Mouse (Mus musculus) forebrain, embryonic 14.5 days (tissue): ENCODE measurements at regions not wholly inside any gene's neighbourhood (a gene's known extent, or its start where the extent isn't known, plus 50 kb on each side); places are given as distances from the start of the nearest gene placed in this dataset.

Experiments
- ATAC-seq: fragments of 200-750 bp; cut with Nextera tagmentation; 2 replicates; pipeline ENCODE4 v1.8.0; 2017; ENCODE audit warnings: mild to moderate bottlenecking, moderate library complexity
- DNase-seq: peaks from one replicate; pipeline ENCODE4 v3.0.0-alpha.2; 2015; ENCODE audit warnings: low spot score
- H3K27ac ChIP-seq: fragments of 300-500 bp; sonication (generic); 2 replicates; pipeline ENCODE4 v1.5.1; 2014; ENCODE audit warnings: low read depth, mild to moderate bottlenecking, control low read depth, low read length, moderate library complexity
- H3K27me3 ChIP-seq: fragments of 300-500 bp; sonication (generic); replicated peaks from 2 replicates; pipeline ENCODE4 v1.6.1; 2014; ENCODE audit warnings: low read length, control low read depth, mixed read lengths; ENCODE audit not compliant: control insufficient read depth, insufficient read depth
- H3K36me3 ChIP-seq: fragments of 300-500 bp; sonication (generic); 2 replicates; pipeline ENCODE4 v1.6.1; 2014; ENCODE audit warnings: low read length, control low read depth; ENCODE audit not compliant: control insufficient read depth, insufficient read depth
- H3K4me1 ChIP-seq: fragments of 300-500 bp; sonication (generic); 2 replicates; pipeline ENCODE4 v1.6.1; 2014; ENCODE audit warnings: antibody characterized with exemption, low read length, control low read depth; ENCODE audit not compliant: control insufficient read depth, insufficient read depth
- H3K4me2 ChIP-seq: fragments of 300-500 bp; sonication (generic); 2 replicates; pipeline ENCODE4 v1.6.1; 2014; ENCODE audit warnings: mild to moderate bottlenecking, control low read depth, low read length
- H3K4me3 ChIP-seq: fragments of 300-500 bp; sonication (generic); 2 replicates; pipeline ENCODE4 v1.5.1; 2014; ENCODE audit warnings: low read depth, low read length, control low read depth
- H3K9ac ChIP-seq: fragments of 300-500 bp; sonication (generic); 2 replicates; pipeline ENCODE4 v1.6.1; 2014; ENCODE audit warnings: mild to moderate bottlenecking, low read length, control low read depth, moderate library complexity
- H3K9me3 ChIP-seq: fragments of 300-500 bp; sonication (generic); replicated peaks from 2 replicates; pipeline ENCODE4 v1.6.1; 2016; ENCODE audit warnings: low read length, control low read depth, mixed read lengths; ENCODE audit not compliant: control insufficient read depth
- WGBS: fragments of 180-500 bp; shearing (Covaris S2); extraction: QIAGEN DNeasy Blood & Tissue Kit; methylation state at CpG from one replicate; pipeline ENCODE4 v1.1.7; 2014; 5-methylcytosine and 5-hydroxymethylcytosine counted together

DNA sequence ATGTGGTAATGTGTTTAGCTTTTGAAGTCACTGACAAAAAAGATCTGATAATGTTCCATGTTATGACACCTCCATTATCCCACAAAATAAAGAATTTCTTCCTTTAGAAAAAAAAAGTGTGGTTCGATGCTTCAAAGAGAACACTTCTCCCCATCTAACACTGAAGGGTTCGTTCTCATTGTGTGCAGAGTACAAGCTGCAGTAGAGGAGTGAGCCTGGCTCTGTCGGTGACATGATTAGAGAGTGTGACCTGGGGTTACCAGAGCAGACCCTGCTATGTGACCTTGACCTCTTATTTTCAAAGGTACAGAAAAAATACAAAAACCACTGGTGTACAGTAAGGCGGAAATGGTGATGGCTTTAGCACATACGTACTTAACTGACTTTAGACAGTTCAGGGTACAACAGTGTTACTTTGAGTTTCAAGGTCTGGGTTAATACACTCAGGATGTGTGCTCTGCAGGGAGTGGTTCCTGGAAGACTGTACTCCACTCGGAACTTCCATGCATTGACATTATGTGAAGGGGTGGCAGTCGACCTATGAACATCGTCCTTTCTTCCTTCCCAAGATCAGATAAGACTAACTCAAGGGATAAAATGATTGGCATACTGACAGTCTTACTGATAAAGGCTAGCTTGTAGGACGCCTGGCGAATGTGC is 265.2 kb upstream of the Gpc5 start:
- Histone ChIP-seq H3K9me3 (no peaks in the 10 kb centered on the region), H3K4me3 (no peak overlapping the region), H3K27me3 (no peaks in the 10 kb centered on the region), H3K4me1 (no peaks in the 10 kb centered on the region), H3K27ac (no peak overlapping the region), H3K36me3 (no peaks in the 10 kb centered on the region), H3K4me2 (no peak overlapping the region), H3K9ac (no peak overlapping the region)
- ATAC-seq (no peak), DNase-seq (no peak)
- WGBS, result 80% methylated on average over 10 of the region's 10 CpGs

DNA sequence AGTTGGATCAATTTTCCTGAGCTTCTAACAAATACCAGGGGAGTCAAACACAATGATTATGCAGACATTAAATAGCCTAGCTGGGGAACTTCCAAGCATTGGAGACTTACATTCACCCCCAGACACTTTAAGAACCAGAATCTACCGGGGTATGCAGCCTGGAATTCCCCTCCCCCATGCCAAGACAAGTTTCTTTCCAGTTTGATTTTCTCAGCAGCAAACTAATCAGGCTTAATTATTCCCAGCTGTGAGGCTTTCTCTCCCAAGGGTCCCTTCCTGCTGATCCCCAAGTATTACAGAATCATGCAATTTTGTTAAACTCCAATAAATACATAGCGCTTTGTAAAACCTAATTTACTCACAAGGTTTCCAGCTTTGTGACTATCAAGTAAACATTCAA is 262.7 kb upstream of the Gpc5 start:
- 22% methylated on average over 2 of the region's 2 CpGs for WGBS
- H3K27me3 ChIP-seq, result no peaks in the 10 kb centered on the region
- no peaks in the 10 kb centered on the region for H3K36me3 ChIP-seq
- no peak overlapping the region for H3K9ac ChIP-seq
- H3K9me3 ChIP-seq, result no peaks in the 10 kb centered on the region
- DNase-seq, result peak; percentile 42
- no peak overlapping the region for H3K27ac ChIP-seq
- no peaks in the 10 kb centered on the region for H3K4me1 ChIP-seq
- no peak overlapping the region for H3K4me2 ChIP-seq
- H3K4me3 ChIP-seq, result no peak overlapping the region
- ATAC-seq, result 0 out of 2 replicates have a peak, but pooled peaks have one; percentile 23

DNA sequence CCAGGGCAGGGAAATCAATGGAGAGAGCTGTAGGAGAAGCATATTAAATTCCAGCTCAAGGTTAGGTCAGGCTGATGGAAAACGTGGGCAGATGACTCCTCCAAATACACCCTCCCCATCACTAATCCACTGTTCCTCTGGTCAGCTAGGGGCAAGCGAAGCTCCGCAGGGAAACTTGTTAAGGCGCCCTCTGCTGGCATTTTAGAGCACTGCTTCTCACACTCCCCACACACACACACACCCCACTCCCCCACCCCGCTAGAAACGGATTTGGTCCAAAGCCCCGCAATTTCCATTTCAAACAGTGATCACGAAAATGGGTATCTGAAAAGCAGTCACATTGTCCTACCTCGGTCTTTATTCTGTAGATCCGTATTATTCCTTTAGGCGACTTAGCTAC is 259.0 kb upstream of the Gpc5 start:
- Histone ChIP-seq H3K9ac (no peak overlapping the region), H3K4me3 (no peak overlapping the region), H3K36me3 (no peaks in the 10 kb centered on the region), H3K4me1 (no peaks in the 10 kb centered on the region), H3K27me3 (no peaks in the 10 kb centered on the region), H3K4me2 (no peak overlapping the region), H3K27ac (no peak overlapping the region), H3K9me3 (no peaks in the 10 kb centered on the region)
- no peak for DNase-seq
- ATAC-seq, result no peak
- 60% methylated on average over 11 of the region's 11 CpGs for WGBS

DNA sequence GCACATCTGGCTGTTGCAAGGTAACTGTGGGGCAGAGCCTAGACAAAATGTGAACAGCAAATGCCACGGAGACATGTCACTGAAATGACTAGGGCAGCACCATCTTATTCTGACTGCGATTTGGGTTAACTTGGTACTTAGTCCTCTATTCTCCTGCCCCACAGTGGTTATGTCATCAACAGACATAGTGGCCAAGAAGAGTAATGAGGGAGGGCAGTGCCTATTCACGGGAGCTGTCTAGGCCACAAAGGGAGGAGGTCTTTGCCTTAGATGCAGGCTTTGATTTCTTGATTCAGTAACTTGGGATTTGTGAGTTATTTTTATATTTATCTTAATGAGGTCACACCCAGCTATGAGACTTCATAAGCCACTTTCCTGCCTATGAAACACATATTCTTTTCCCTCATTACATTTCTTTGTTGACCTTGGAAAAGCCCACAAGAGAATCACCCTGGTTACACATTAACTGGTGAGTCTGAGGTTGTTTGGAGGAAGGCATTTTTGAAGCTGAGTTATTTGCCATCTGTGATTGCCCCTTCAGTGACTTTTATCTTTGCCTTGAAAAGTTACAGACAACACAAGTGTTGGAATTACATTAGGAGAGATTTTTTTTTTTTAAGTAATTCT is 255.2 kb upstream of the Gpc5 start:
- no peaks in the 10 kb centered on the region for H3K9me3 ChIP-seq
- H3K27me3 ChIP-seq, result no peaks in the 10 kb centered on the region
- no peak overlapping the region for H3K27ac ChIP-seq
- no peak overlapping the region for H3K9ac ChIP-seq
- no peak overlapping the region for H3K4me2 ChIP-seq
- H3K4me1 ChIP-seq, result peaks cover 3% of the 10 kb centered on the region; the same call in 1 of the 2 replicates
- ATAC-seq (no peak), DNase-seq (no peak)
- 62% methylated on average over 3 of the region's 3 CpGs for WGBS
- H3K36me3 ChIP-seq, result no peaks in the 10 kb centered on the region
- H3K4me3 ChIP-seq, result no peak overlapping the region

DNA sequence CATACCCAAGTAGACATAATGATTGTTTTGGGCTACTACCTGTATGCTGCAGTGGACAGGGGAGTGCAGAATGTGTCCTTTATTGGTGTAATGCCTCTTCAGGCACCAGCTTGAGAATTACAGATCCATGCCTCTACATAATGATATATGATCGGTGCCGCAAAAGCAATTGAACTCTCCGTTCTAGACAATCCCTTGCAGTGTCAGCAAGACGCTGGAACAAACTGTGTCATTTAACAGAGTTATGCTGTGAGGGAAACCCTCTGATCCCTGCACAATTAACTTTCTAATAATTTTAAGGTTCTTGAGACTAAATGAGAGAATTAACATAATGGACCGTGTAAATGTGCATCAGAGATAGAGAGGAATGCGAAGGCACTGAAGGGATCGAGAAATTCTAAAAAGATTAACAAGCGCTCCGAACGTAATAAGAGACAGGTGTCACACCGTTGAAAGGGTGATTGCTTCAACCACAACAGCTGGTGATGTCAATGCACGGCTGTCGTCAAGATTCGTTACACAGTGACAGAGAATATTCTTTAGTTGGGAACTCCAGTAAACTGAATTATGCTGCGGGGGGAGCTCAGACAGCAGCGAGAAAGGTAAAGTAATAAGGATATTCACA is 254.3 kb upstream of the Gpc5 start:
- Histone ChIP-seq H3K9ac (no peak overlapping the region), H3K27me3 (no peaks in the 10 kb centered on the region), H3K27ac (no peak overlapping the region), H3K4me2 (peak overlapping the region; percentile 14; the same call in 1 of the 2 replicates), H3K36me3 (no peaks in the 10 kb centered on the region), H3K4me1 (peaks cover 3% of the 10 kb centered on the region; the same call in 1 of the 2 replicates), H3K4me3 (no peak overlapping the region), H3K9me3 (no peaks in the 10 kb centered on the region)
- 16% methylated on average over 16 of the region's 16 CpGs for WGBS
- ATAC-seq (no peak), DNase-seq (no peak)

DNA sequence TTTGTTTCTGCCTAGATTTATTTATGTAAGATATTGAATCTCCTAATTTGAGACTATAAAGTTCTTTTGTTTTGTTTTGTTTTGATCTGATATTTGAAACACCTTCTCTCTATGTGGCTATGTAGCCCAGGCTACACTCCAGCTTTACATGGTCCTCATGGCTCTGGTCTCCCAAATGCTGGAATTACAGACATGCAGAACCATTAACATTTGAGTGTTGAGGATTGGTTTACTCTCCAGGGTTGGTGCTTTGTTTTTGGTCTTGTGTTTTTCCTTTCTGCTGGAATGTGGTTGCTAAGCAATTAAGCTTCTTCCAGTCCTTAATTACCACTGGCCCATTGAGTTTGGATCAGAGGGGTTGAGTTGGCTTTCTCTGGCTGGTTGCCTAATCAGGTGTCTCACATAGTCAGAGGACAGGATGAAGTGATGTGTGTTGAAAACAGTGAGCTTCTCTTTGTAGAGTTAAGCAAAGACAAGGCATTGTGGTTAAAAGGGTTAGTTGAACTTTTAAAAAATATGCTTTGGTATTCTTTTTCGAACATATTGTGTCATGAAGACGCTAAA is 252.6 kb upstream of the Gpc5 start:
- ATAC-seq (peak; percentile 86), DNase-seq (peak; percentile 83)
- Histone ChIP-seq H3K9ac (no peak overlapping the region), H3K36me3 (no peaks in the 10 kb centered on the region), H3K27ac (no peak overlapping the region), H3K4me1 (peaks cover 5% of the 10 kb centered on the region; the same call in 1 of the 2 replicates), H3K9me3 (no peaks in the 10 kb centered on the region), H3K27me3 (no peaks in the 10 kb centered on the region), H3K4me2 (no peak overlapping the region), H3K4me3 (no peak overlapping the region)
- 2% methylated on average over 2 of the region's 2 CpGs for WGBS

DNA sequence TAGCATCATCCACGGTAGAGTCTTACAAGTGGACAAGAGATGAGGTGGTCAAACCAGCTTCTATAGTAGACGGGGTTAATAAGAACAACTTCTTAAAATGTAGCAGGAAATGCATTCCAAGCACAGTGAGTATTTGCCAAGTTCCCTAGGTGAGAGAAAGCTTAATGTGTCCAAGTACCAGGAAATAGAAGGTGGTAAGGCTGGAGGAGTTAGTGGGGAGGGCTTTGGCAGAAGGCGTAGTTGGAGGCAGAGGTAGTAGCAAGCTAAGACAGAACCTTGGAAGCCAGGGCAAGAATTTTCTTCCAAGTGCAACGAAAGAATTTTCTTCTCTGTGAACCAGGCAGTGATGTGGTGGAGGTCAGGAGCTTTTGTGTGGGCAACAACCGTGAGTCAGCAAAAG is 251.2 kb upstream of the Gpc5 start:
- H3K9me3 ChIP-seq, result no peaks in the 10 kb centered on the region
- H3K4me1 ChIP-seq, result peaks cover 5% of the 10 kb centered on the region; the same call in 1 of the 2 replicates
- H3K36me3 ChIP-seq, result no peaks in the 10 kb centered on the region
- H3K4me3 ChIP-seq, result no peak overlapping the region
- DNase-seq (no peak), ATAC-seq (no peak)
- H3K27me3 ChIP-seq, result no peaks in the 10 kb centered on the region
- no peak overlapping the region for H3K4me2 ChIP-seq
- H3K27ac ChIP-seq, result no peak overlapping the region
- H3K9ac ChIP-seq, result no peak overlapping the region
- WGBS, result 88% methylated on average over 5 of the region's 5 CpGs

DNA sequence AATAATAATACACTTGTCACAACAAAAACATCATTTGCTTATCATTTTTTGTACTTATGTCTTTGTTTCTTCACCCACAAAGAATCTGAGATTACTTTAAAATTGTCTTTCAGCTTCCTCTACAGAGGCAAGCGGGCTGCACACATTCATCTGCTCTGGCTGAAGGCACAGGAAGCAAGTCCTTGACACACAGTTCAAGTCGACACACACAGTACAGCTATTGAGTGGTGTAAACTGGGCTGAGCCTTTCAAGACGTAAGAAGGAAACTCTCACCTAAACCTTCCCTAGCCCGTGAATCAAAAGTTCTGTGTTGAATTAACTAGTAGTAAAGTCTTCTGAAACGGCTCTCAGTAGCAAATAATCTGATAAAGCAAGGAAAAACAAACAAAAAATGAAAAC is 250.5 kb upstream of the Gpc5 start:
- WGBS, result 66% methylated on average over 5 of the region's 5 CpGs
- H3K4me1 ChIP-seq, result peaks cover 5% of the 10 kb centered on the region; the same call in 1 of the 2 replicates
- no peak overlapping the region for H3K4me2 ChIP-seq
- DNase-seq (no peak), ATAC-seq (no peak)
- no peak overlapping the region for H3K27ac ChIP-seq
- no peak overlapping the region for H3K4me3 ChIP-seq
- no peaks in the 10 kb centered on the region for H3K9me3 ChIP-seq
- H3K27me3 ChIP-seq, result no peaks in the 10 kb centered on the region
- no peaks in the 10 kb centered on the region for H3K36me3 ChIP-seq
- no peak overlapping the region for H3K9ac ChIP-seq

DNA sequence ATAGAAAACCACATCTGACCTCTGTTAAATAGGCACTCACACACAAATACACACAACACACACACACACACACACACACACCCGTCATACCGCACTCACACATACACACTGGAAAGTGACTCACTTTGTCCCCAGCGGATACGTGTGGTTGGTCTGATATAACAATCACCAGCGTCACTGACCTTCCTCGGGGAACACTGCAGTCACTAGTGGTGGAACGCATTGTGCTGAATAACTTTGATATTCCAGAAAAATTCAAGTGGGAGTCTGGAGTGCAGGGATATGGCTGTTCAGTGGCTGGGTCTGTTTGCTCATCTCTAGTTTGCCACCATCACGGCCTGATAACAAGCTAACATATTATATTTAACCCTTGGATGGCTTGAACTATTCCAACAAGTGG is 249.7 kb upstream of the Gpc5 start:
- WGBS, result 86% methylated on average over 8 of the region's 8 CpGs
- H3K9me3 ChIP-seq, result no peaks in the 10 kb centered on the region
- H3K4me2 ChIP-seq, result no peak overlapping the region
- H3K9ac ChIP-seq, result no peak overlapping the region
- ATAC-seq (no peak), DNase-seq (no peak)
- no peaks in the 10 kb centered on the region for H3K27me3 ChIP-seq
- H3K36me3 ChIP-seq, result no peaks in the 10 kb centered on the region
- H3K27ac ChIP-seq, result no peak overlapping the region
- no peak overlapping the region for H3K4me3 ChIP-seq
- H3K4me1 ChIP-seq, result peaks cover 5% of the 10 kb centered on the region; the same call in 1 of the 2 replicates
